Mouse (Mus musculus): ENCODE measurements around the gene Spata16. TPM values are rescaled to one million over a fixed set of nuclear protein-coding genes. Genes with fewer than 3 reads are reported as not detected.

Gene Spata16
- not detected for polyA plus RNA-seq (2017; shearing (Covaris generic))

DNA sequence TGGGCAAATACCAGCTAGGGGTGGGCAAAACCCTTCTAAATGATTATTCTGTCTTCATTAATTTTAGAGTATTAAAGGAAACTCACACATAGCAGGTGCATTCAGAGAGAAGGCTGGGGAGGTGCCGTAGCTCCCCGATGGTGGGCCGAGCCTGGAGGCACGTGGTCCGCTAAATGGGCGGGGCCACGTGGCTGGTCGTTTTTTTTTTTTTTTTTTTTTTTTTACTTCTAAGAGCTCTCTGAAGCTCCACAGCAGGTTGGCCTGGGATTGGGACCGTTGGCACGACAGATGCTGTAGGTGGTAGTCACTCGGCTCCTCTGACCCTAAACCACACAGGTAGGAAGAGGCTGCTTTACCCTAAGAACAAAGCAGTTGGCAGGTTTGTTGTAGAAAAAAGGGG, at the start of gene Spata16:
Gene Spata16 (plus strand): TSS at position 219 of the 400 bp plus-strand sequence.

